9 mouse cellular contexts compared by ENCODE assay signal in genomic region chr6:55108358-55108757, GRCm38 (mm10). TPM values are rescaled to one million over a fixed set of nuclear protein-coding genes. Genes with fewer than 3 reads are reported as not detected.
DNase-seq lines count a peak whose midpoint lies in the region; ATAC-seq and TF ChIP-seq lines count a peak whose summit lies in the region.
"Had no signal": no experiment of that assay in that cellular context is flagged by ENCODE, and none has a peak within 500 bp of the region (broad histone marks: within the 10 kb centered on the region; RNA-seq: fewer than 3 reads in every experiment).

No protein-coding gene starts in this region.

- peak; percentile 90 for ATAC-seq in common myeloid progenitor, adult 5-6 weeks (replicated peaks; ENCODE audit: low read depth, poor library complexity, severe bottlenecking)
- no peak for ATAC-seq in limb, embryonic 11.5 days (ENCODE audit: insufficient number of reproducible peaks, low FRiP score, low TSS enrichment, low read depth)
- no peak for ATAC-seq in frontal cortex, adult (ENCODE audit: low TSS enrichment)

- WGBS in limb, embryonic 11.5 days: 13% methylated on average over 7 of the region's 7 CpGs

- intact Hi-C loops in gastrocnemius, postnatal 14 days (cut with DNase I; ENCODE audit: low total_unique reads): no loop called here

- H3K9me3 ChIP-seq in limb, embryonic 11.5 days (ENCODE audit: control insufficient read depth, low read length): no peaks in the 10 kb centered on the region
- H3K9me3 ChIP-seq: limb, embryonic 15.5 days had no signal

- H3K4me1 ChIP-seq in limb, embryonic 11.5 days (ENCODE audit: control insufficient read depth, insufficient read depth, low read length): no peaks in the 10 kb centered on the region
- H3K4me1 ChIP-seq: limb, embryonic 15.5 days had no signal

- H3K9ac ChIP-seq in limb, embryonic 11.5 days (ENCODE audit: low read length): no peak overlapping the region
- H3K9ac ChIP-seq: limb, embryonic 15.5 days had no signal

- H3K4me3 ChIP-seq in C2C12 (ENCODE audit: insufficient read depth, poor library complexity, severe bottlenecking): no peak overlapping the region
- H3K4me3 ChIP-seq in limb, embryonic 11.5 days (ENCODE audit: low read depth, low read length): no peak overlapping the region
- H3K4me3 ChIP-seq: limb, embryonic 15.5 days had no signal

- no peak overlapping the region for H3ac ChIP-seq in C2C12 (ENCODE audit: control insufficient read depth, insufficient read length, low read depth)

- H3K79me2 ChIP-seq in C2C12 (ENCODE audit: control insufficient read depth, insufficient read depth): no peaks in the 10 kb centered on the region

- H3K27ac ChIP-seq in limb, embryonic 11.5 days (replicated peaks; ENCODE audit: low read depth, low read length): no peak overlapping the region
- H3K27ac ChIP-seq: limb, embryonic 15.5 days had no signal

- H3K79me3 ChIP-seq in C2C12 (ENCODE audit: low read depth): no peaks in the 10 kb centered on the region

- H3K27me3 ChIP-seq in C2C12 (ENCODE audit: control insufficient read depth, insufficient read depth, insufficient read length): peaks cover 31% of the 10 kb centered on the region
- H3K27me3 ChIP-seq in limb, embryonic 11.5 days (ENCODE audit: control insufficient read depth, insufficient read depth, low read length): no peaks in the 10 kb centered on the region

- no peaks in the 10 kb centered on the region for H3K36me3 ChIP-seq in C2C12 (ENCODE audit: control insufficient read depth, insufficient read depth)
- no peaks in the 10 kb centered on the region for H3K36me3 ChIP-seq in limb, embryonic 11.5 days (ENCODE audit: control insufficient read depth, insufficient read depth, low read length)
- H3K36me3 ChIP-seq: limb, embryonic 15.5 days had no signal

- peak; percentile 37 for DNase-seq in gastrocnemius, postnatal 14 days
- DNase-seq in gastrocnemius, adult 18-20 months (ENCODE audit: low spot score): no peak
- DNase-seq in limb, embryonic 11.5 days (ENCODE audit: low spot score): peak; percentile 84
- DNase-seq in urinary bladder, postnatal 36 days (ENCODE audit: low spot score in 2 of 2): peak; percentile 8 to 13
- DNase-seq in cerebellum, adult 18-20 months: no peak

- no peak overlapping the region for H3K4me2 ChIP-seq in limb, embryonic 11.5 days (ENCODE audit: low read depth, severe bottlenecking)
- H3K4me2 ChIP-seq: limb, embryonic 15.5 days had no signal

- TF ChIP-seq CTCF in C2C12 (IDR thresholded peaks at IDR 0.05; ENCODE audit: control insufficient read depth, insufficient read depth, insufficient read length): no peak

TF ChIP-seq in C2C12, 6 proteins besides CTCF, POLR2A, EP300 and RAD21:
- peak; percentile 62 for TF ChIP-seq MYOD1 (IDR thresholded peaks at IDR 0.05; ENCODE audit: control insufficient read depth, insufficient read length, low read depth)
- TF ChIP-seq USF1 (IDR thresholded peaks at IDR 0.05; ENCODE audit: low read depth): no peak
- TF ChIP-seq MYOG (IDR thresholded peaks at IDR 0.05; ENCODE audit: control insufficient read depth, extremely low read depth, insufficient read length): no peak
- no peak for TF ChIP-seq FOSL1 (IDR thresholded peaks at IDR 0.05; ENCODE audit: insufficient read depth, low read length, poor library complexity, severe bottlenecking)
- TF ChIP-seq CEBPB (IDR thresholded peaks at IDR 0.05; ENCODE audit: low read depth): no peak
- TF ChIP-seq MAX (IDR thresholded peaks at IDR 0.05): peak; percentile 87

RNA-seq across cellular contexts. Expression of gene Crhr2, which starts 24.5 kb away (rescaled TPM):
- 1 to 10 TPM; 5.9 to 9.3 TPM for total RNA-seq in gastrocnemius, postnatal 14 days (2021)
- 10 to 100 TPM; 17.6 to 26.5 TPM for total RNA-seq in gastrocnemius, adult 18-20 months (2021)
- polyA plus RNA-seq in C2C12 (2012; fragmentation: generic; extraction: Trizol): 0.01 TPM
- not detected in 2 replicates for total RNA-seq in common myeloid progenitor, adult 5-6 weeks (2017)
- polyA plus RNA-seq in limb, embryonic 11.5 days (2014; fragmentation: Nextera tagmentation; extraction: Ambion mirVana): not detected in 2 replicates

Comparison
In these comparisons a context has a peak if more than half of its experiments do, and no peak if none do; other contexts are left out.
1. DNase-seq: peak in gastrocnemius, postnatal 14 days (single experiment), limb, embryonic 11.5 days (single experiment) and urinary bladder, postnatal 36 days (2 of 2); none in gastrocnemius, adult 18-20 months (single experiment) and cerebellum, adult 18-20 months (0 of 2).